Mouse (Mus musculus) lung, embryonic 14.5 days (tissue): ENCODE results near the gene Calhm2. TPM values are rescaled to one million over a fixed set of nuclear protein-coding genes. Genes with fewer than 3 reads are reported as not detected.

Experiments
- ATAC-seq: fragments of 200-750 bp; cut with Nextera tagmentation; 2 replicates; pipeline ENCODE4 v1.8.0; 2017; ENCODE audit warnings: mild to moderate bottlenecking, moderate TSS enrichment, moderate library complexity; ENCODE audit not compliant: insufficient read depth
- DNase-seq: peaks from one replicate; pipeline ENCODE4 v3.0.0-alpha.2; 2015
- H3K27ac ChIP-seq: fragments of 300-500 bp; sonication (generic); 2 replicates; pipeline ENCODE4 v1.5.1; 2014; ENCODE audit warnings: low read depth, mild to moderate bottlenecking, moderate library complexity
- H3K27me3 ChIP-seq: fragments of 300-500 bp; sonication (generic); 2 replicates; pipeline ENCODE4 v1.6.1; 2014; ENCODE audit warnings: low read length, control low read depth; ENCODE audit not compliant: insufficient read depth
- H3K36me3 ChIP-seq: fragments of 300-500 bp; sonication (generic); 2 replicates; pipeline ENCODE4 v1.6.1; 2014; ENCODE audit warnings: control low read depth; ENCODE audit not compliant: insufficient read depth
- H3K4me1 ChIP-seq: fragments of 300-500 bp; sonication (generic); 2 replicates; pipeline ENCODE4 v1.6.1; 2014; ENCODE audit warnings: antibody characterized with exemption, control low read depth; ENCODE audit not compliant: insufficient read depth
- H3K4me2 ChIP-seq: fragments of 300-500 bp; sonication (generic); 2 replicates; pipeline ENCODE4 v1.6.1; 2014; ENCODE audit warnings: mild to moderate bottlenecking
- H3K4me3 ChIP-seq: fragments of 300-500 bp; sonication (generic); 2 replicates; pipeline ENCODE4 v1.5.1; 2014; ENCODE audit warnings: low read depth, low read length
- H3K9ac ChIP-seq: fragments of 300-500 bp; sonication (generic); 2 replicates; pipeline ENCODE4 v1.6.1; 2014
- H3K9me3 ChIP-seq: fragments of 300-500 bp; sonication (generic); 2 replicates; pipeline ENCODE4 v1.6.1; 2016; ENCODE audit warnings: low read depth, low read length, control low read depth
- CTCF ChIP-seq: IDR thresholded peaks from 2 replicates; pipeline ENCODE4 v1.5.1; 2016; ENCODE audit warnings: antibody characterized with exemption, low read depth
- WGBS: fragments of 180-500 bp; shearing (Covaris S2); extraction: QIAGEN DNeasy Blood & Tissue Kit; methylation state at CpG from one replicate; pipeline ENCODE4 v1.1.7; 2014; 5-methylcytosine and 5-hydroxymethylcytosine counted together
- polyA plus RNA-seq: library from polyadenylated mRNA; unstranded; fragments of >200 nt; fragmentation: Nextera tagmentation; extraction: Ambion mirVana; gene quantifications from 2 replicates; pipeline ENCODE4 v1.2.1, GENCODE M21; 2014

Gene Calhm2
- polyA plus RNA-seq, 1 experiment from 2014 or later, result 2.4 TPM

DNA sequence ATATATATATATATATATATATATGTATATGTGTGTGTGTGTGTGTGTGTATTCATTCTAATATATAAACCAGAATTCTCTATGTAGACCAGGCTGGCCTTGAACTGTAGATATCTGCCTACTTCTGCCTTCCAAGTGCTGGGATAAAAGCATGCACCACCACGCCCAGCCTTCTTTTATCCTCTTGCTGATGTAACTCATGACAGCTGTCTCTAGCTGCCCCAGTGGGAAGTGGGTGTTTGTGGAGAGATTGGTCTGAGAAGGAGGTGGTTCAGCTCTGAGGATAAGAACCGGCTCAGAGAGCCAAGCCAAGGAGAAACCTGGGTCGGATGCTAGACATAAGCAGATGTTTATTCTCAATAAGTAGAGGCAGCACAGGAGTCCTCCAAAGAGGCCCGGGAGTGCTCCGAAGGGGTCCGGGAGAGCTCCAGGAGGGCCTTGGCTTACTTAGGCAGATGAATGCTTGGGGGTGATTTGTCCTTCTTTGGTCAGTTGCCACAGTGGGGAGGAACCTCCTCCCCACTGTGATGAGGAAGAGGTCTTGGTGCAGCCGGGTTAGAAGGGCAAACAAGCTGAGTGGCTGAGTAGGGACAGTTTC, 29.6 kb upstream of the Calhm2 start:
- peak overlapping the region; percentile 52; the same call in 1 of the 2 replicates for H3K4me2 ChIP-seq
- 43% methylated on average over 7 of the region's 7 CpGs for WGBS

DNA sequence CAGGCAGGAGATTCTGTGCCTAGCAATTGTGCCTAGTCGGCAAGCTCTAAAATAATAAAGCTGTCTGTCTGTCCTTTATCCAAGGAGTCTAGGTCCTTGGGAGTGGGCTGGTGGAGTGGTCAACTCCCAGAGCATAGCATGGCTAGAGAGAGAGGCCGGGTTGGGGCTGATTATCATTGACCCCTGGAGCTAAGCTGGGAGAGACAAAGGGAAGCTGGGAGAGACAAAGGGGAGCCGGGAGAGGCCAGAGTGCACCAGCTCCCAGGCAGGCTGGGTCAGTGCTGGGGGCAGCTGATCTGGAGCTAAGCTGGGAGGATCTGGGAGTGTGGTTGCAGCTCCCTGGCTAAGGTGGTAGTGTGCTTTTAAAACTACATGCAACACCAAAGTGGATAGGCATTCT, 28.7 kb upstream of the Calhm2 start:
- WGBS, result 27% methylated on average over 3 of the region's 3 CpGs
- TF ChIP-seq CTCF, result no peak
- no peak overlapping the region for H3K9ac ChIP-seq
- no peak overlapping the region for H3K27ac ChIP-seq
- H3K4me3 ChIP-seq, result no peak overlapping the region
- H3K36me3 ChIP-seq, result no peaks in the 10 kb centered on the region
- H3K27me3 ChIP-seq, result no peaks in the 10 kb centered on the region
- H3K4me1 ChIP-seq, result no peaks in the 10 kb centered on the region
- ATAC-seq (no peak), DNase-seq (no peak)
- H3K4me2 ChIP-seq, result no peak overlapping the region
- no peaks in the 10 kb centered on the region for H3K9me3 ChIP-seq

More for the DNA sequence above, 29.6 kb upstream of the Calhm2 start:
- no peaks in the 10 kb centered on the region for H3K4me1 ChIP-seq
- H3K27ac ChIP-seq, result no peak overlapping the region
- H3K4me3 ChIP-seq, result no peak overlapping the region
- no peak for TF ChIP-seq CTCF
- no peak overlapping the region for H3K9ac ChIP-seq
- H3K36me3 ChIP-seq, result no peaks in the 10 kb centered on the region
- ATAC-seq (peak; percentile 14; the same call in 1 of the 2 replicates), DNase-seq (no peak)
- H3K27me3 ChIP-seq, result no peaks in the 10 kb centered on the region
- H3K9me3 ChIP-seq, result no peaks in the 10 kb centered on the region

DNA sequence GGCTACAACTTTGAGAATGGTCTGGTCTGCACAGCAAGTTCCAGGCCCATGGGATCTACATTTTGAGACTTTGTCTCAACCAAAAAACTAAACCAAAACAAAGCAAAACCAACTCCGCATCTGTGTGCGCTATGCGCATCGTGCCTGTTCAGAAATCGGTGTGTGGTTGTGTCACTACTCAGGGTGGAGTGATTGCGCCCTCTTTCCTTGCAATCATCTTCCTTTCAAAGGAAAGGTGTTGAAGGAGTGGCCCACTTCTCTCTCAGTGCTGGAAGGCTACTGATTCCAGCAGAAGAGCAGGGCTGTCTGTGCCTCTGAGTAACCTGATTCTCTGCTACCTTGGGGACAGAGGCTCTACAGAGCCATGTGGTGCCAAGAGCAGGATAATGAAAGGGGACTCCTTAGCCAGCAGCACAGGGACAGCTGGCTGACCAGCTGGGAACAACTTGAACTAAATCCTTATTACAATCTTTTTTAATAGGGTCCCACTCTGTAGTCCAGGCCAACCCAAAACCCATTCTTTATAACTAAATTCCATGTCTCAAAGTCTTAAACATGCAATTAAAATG, 25.2 kb upstream of the Calhm2 start:
- no peaks in the 10 kb centered on the region for H3K9me3 ChIP-seq
- DNase-seq, result no peak
- no peak for TF ChIP-seq CTCF
- H3K4me2 ChIP-seq, result no peak overlapping the region
- no peak overlapping the region for H3K27ac ChIP-seq
- H3K4me1 ChIP-seq, result no peaks in the 10 kb centered on the region
- no peak overlapping the region for H3K9ac ChIP-seq
- H3K27me3 ChIP-seq, result no peaks in the 10 kb centered on the region
- ATAC-seq, result no peak
- no peak overlapping the region for H3K4me3 ChIP-seq
- H3K36me3 ChIP-seq, result no peaks in the 10 kb centered on the region
- WGBS, result 93% methylated on average over 6 of the region's 6 CpGs

DNA sequence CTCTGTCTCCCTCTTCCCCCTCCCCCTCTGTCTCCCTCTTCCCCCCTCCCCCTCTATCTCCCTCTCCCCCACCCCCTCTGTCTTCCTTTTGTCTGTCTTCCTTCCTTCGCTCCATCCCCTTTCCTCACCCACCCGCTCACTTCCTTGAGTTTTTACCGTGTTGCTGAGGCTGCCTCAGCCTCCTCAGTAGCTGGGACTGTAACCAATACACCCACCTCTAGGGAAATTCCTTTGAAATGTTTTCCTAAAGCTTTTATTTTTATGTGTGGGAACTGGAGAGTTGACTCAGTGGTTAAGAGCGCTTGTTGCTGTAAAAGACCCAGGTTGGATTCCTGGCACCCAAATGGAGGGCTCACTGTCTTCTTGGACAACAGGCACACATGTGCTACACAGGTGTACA, 23.6 kb upstream of the Calhm2 start:
- no peaks in the 10 kb centered on the region for H3K9me3 ChIP-seq
- H3K4me3 ChIP-seq, result no peak overlapping the region
- WGBS, result 55% methylated on average over 4 of the region's 4 CpGs
- H3K36me3 ChIP-seq, result no peaks in the 10 kb centered on the region
- no peak for ATAC-seq
- H3K4me1 ChIP-seq, result no peaks in the 10 kb centered on the region
- no peak overlapping the region for H3K27ac ChIP-seq
- no peak overlapping the region for H3K9ac ChIP-seq
- DNase-seq, result no peak
- H3K4me2 ChIP-seq, result no peak overlapping the region
- no peaks in the 10 kb centered on the region for H3K27me3 ChIP-seq
- TF ChIP-seq CTCF, result no peak

DNA sequence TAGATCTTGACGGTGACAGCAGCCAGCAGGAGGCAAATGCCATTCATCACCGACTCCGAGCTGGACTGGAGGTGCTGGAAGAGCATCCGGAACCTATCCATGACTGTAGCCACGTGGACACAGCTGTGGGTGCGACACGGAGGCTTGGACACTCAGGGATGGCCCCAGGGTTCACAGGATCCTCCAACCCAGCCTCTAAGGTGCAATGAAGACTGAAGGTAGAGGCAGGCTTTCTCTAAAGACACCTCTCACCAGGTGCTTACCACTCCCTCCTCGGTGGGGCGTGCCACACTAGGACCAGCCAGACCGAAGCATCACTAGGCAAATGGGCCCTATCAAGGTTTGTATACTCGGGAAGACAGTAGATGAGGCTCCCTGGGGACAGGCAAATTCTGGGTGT, 19.6 kb upstream of the Calhm2 start, which contains the start of gene Calhm3:
Gene Calhm3, minus strand, starts transcription at position 101 of the 400 bp plus-strand sequence.
- H3K4me1 ChIP-seq, result no peaks in the 10 kb centered on the region
- DNase-seq, result no peak
- TF ChIP-seq CTCF, result no peak
- H3K9ac ChIP-seq, result no peak within 1 kb of the TSS
- no peak within 1 kb of the TSS for H3K27ac ChIP-seq
- no peaks in the 10 kb centered on the region for H3K9me3 ChIP-seq
- H3K36me3 ChIP-seq, result no peaks in the 10 kb centered on the region
- 68% methylated on average over 11 of the region's 11 CpGs for WGBS
- no peak within 1 kb of the TSS for H3K4me3 ChIP-seq
- no peak within 1 kb of the TSS for H3K4me2 ChIP-seq
- H3K27me3 ChIP-seq, result no peaks in the 10 kb centered on the region
- ATAC-seq, result no peak

DNA sequence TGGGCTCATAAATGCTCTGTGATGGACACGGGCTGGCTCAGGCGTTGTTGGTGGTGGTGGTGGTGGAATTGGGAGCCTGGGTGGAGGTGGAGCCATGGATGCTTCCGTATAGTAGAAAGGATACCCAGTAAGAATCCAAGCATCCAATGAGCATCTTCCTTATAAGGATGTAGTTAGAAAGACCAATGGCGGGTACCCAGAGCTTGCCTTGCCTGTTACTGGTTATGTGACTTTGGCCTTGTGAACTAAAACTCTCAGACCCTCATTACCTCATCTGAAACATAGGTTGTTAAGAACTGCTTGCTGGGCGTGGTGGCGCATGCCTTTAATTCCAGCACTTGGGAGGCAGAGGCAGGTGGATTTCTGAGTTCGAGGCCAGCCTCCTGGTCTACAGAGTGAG, 15.7 kb upstream of the Calhm2 start:
- 81% methylated on average over 7 of the region's 7 CpGs for WGBS
- H3K4me1 ChIP-seq, result no peaks in the 10 kb centered on the region; the same call in 1 of the 2 replicates
- no peaks in the 10 kb centered on the region for H3K36me3 ChIP-seq
- ATAC-seq (no peak), DNase-seq (no peak)
- TF ChIP-seq CTCF, result no peak
- H3K27ac ChIP-seq, result no peak overlapping the region
- peaks cover 11% of the 10 kb centered on the region; the same call in 1 of the 2 replicates for H3K27me3 ChIP-seq
- no peak overlapping the region for H3K4me2 ChIP-seq
- H3K9ac ChIP-seq, result no peak overlapping the region
- H3K4me3 ChIP-seq, result no peak overlapping the region
- H3K9me3 ChIP-seq, result no peaks in the 10 kb centered on the region

DNA sequence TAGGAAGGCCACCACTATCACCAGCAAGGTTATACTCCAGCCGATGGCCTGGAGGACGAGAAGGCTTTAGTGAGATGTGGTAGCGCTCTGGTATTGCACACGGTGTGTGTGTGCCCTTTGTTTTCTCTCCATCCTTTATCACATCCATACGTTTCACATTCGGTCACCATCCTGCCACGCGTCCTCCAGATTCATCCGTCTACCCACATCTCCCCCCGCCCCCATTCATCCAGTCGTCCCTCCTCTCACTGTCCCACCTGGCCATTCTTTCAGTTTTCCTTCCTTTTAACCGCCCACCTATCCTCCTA, 13.9 kb upstream of the Calhm2 start:
- 53% methylated on average over 12 of the region's 12 CpGs for WGBS

More for the DNA sequence above, 13.9 kb upstream of the Calhm2 start:
- Histone ChIP-seq H3K4me1 (no peaks in the 10 kb centered on the region; the same call in 1 of the 2 replicates), H3K4me2 (peak overlapping the region; percentile 55), H3K9ac (no peak overlapping the region), H3K9me3 (no peaks in the 10 kb centered on the region), H3K27ac (no peak overlapping the region), H3K4me3 (no peak overlapping the region; the same call in 1 of the 2 replicates), H3K36me3 (no peaks in the 10 kb centered on the region), H3K27me3 (peaks cover 11% of the 10 kb centered on the region; the same call in 1 of the 2 replicates)
- DNase-seq, result no peak
- TF ChIP-seq CTCF, result no peak
- no peak for ATAC-seq
